Mouse (Mus musculus) megakaryocyte, embryonic 14.5 days (primary cell): Measurements from ENCODE around the gene Ccnt1.
"Not testable (repeated sequence)": the region's sequence is repeated elsewhere in the genome, so short reads cannot be mapped to it uniquely, and the experiment has no call there.

Source experiments
- FLI1 ChIP-seq: IDR thresholded peaks from 2 replicates; pipeline ENCODE4 v1.6.1; 2012; ENCODE audit warnings: low read length, inconsistent platforms, mixed read lengths
- GATA1 ChIP-seq: IDR thresholded peaks from 3 replicates; pipeline ENCODE4 v1.6.1; 2012; ENCODE audit warnings: mixed read lengths, low read length, inconsistent platforms, borderline replicate concordance

DNA sequence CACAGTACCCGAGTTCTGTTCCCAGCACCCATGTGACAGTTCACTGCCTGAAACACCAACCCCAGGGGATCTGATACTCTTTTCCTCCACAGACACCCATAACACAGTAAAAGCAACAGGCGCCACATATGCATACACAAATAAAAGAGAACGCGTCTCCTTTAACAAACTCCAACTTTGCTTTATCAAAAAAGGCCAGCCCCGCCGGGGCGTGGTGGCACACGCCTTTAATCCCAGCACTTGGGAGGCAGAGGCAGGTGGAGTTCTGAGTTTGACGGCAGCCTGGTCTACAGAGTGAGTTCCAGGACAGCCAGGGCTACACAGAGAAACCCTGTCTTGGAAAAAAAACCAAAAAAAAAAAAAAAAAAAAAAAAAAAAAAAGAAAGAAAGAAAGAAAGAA lies 15.4 kb upstream of the Ccnt1 start:
- TF ChIP-seq GATA1, FLI1: not testable (repeated sequence)
